Mouse (Mus musculus) lung, adult 2 months (tissue): ENCODE data around the gene Prrx1. TPM values are rescaled to one million over a fixed set of nuclear protein-coding genes. Genes with fewer than 3 reads are reported as not detected.

Experiments
- DNase-seq: peaks from one replicate; pipeline ENCODE4 v3.0.0; 2022
- H3K4me1 ChIP-seq: fragments of 200-500 bp; 2 replicates; pipeline ENCODE4 v1.6.1; 2011; ENCODE audit warnings: low read length; ENCODE audit not compliant: control insufficient read depth, insufficient read depth
- H3K4me3 ChIP-seq: fragments of 200-500 bp; replicated peaks from 2 replicates; pipeline ENCODE3; 2011; ENCODE audit warnings: low read depth, mild to moderate bottlenecking, control low read depth, low read length; ENCODE audit errors: extremely low read depth
- CTCF ChIP-seq: fragments of 200-500 bp; IDR thresholded peaks from 2 replicates; pipeline ENCODE4 v1.5.1; 2011; ENCODE audit warnings: mild to moderate bottlenecking, low read length, control low read depth; ENCODE audit not compliant: insufficient read depth
- POLR2A ChIP-seq: fragments of 200-500 bp; IDR thresholded peaks from 2 replicates; pipeline ENCODE4 v1.6.1; 2011; ENCODE audit warnings: low read depth, mild to moderate bottlenecking, control low read depth, low read length, borderline replicate concordance; ENCODE audit errors: extremely low read depth
- WGBS: fragments of 180-500 bp; shearing (Covaris S2); methylation state at CpG from one replicate; pipeline ENCODE4 v1.1.7; 2018; 5-methylcytosine and 5-hydroxymethylcytosine counted together
- polyA plus RNA-seq: library from polyadenylated mRNA; depleted of rRNA; stranded (reverse); fragments of >200 nt; gene quantifications from 2 replicates; pipeline ENCODE4 v1.2.3, GENCODE M21; 2012; rRNA removed

Gene Prrx1
- polyA plus RNA-seq, result 2.9 and 6.4 TPM in 2 replicates

DNA sequence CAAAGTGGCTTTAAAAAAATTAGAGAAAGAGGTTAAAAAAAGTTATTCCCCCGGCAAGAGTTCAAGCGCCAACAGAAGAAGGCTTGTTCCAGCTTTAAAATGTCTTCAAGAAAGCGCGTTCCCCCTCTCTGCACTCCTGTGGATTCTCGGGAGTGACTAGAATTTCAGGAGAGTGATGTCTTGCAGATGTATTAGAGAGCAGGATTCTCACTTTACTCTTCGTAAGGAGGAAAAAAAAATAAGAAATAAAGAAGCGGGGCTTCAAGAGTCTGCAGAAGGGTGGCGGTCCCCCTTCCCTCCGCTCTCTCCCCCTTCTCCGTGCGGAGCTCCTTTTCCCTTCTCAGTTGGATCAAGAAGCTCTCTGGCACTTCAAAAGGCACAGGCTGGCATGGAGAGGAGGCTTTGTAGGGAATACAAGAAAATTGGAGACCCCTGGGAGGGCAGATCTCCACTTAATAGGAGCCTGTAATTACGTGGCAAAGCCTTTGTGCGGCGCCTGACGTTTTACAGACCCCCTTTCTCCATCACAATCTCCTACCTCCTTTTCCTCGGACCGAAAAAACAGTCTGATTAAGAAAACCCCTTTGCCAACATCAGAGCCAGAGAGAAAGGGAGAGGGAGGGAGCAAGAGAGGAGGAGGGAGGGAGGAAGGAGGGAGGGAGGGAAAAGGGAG lies at the start of gene Prrx1:
Gene Prrx1 (minus strand): TSS at position 610 of the 673 bp plus-strand sequence.
- H3K4me1 ChIP-seq, result no peaks in the 10 kb centered on the region
- no peak for DNase-seq
- H3K4me3 ChIP-seq, result peak within 1 kb of the TSS; percentile 69
- WGBS, result 3% methylated on average over 17 of the region's 17 CpGs
- no peak for TF ChIP-seq CTCF
- TF ChIP-seq POLR2A, result no peak

DNA sequence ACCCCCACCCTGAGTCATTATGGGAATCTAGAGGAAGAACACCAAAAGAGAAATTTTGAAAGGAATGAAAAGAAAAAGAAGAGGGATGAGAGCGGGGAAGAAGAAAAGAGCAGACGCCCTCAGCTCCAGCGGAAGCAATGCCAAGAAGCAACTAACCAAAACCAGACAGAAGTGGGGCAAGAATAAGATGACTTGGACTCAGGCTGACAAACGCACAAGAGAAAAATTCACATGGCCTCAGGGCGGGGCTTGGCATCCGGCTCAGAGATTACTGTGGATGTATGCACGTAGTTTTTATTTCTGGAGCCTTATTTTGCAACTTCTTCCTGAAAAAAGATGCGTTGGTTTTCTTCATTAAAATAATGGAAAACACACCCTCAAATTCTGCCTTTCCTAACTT lies 48.7 kb upstream of the Prrx1 start:
- no peak overlapping the region for H3K4me3 ChIP-seq
- TF ChIP-seq POLR2A (no peak), CTCF (no peak)
- H3K4me1 ChIP-seq, result no peaks in the 10 kb centered on the region
- no peak for DNase-seq
- 54% methylated on average over 8 of the region's 8 CpGs for WGBS

DNA sequence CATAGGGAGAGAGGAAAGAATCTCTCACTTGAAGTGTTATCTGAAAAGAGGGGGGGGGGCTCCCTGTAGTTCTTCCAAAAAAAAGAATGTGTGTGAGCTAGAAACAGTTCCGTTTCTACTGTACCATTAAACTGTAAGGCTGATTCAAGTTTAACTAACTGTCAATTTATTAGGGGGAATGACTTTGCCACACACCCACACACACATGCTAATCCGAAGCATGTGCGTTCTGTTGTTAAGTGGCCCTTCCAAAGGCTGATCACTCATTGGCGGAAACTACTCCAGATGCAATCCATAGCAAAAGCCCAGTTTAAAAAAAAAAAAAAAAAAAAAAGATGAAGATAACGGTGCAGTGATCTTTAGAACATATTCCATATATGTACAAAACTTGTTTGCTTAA lies 47.9 kb upstream of the Prrx1 start:
- no peak overlapping the region for H3K4me3 ChIP-seq
- WGBS, result 56% methylated on average over 5 of the region's 5 CpGs
- TF ChIP-seq POLR2A (no peak), CTCF (no peak)
- no peaks in the 10 kb centered on the region for H3K4me1 ChIP-seq
- no peak for DNase-seq

DNA sequence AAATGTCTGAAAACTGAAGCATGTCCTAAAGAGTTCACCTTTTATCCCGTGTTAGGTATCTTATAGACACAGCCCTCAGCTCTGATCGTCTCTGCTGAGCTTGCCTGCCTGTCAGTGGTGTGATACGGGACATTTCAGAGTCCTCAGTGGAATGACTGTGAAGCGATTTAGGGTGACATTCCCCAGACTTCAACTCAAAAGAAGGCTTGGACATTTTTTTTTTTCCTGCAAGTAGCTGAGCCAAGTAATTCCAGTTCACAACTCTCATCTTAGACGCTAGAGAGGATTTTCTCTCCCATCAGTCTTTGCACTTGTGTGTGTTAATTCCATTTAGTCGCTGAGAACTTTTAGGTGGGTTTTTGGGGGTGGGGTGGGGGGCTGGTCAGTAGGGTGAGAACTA lies 47.3 kb upstream of the Prrx1 start:
- no peaks in the 10 kb centered on the region for H3K4me1 ChIP-seq
- no peak for TF ChIP-seq CTCF
- no peak for TF ChIP-seq POLR2A
- no peak overlapping the region for H3K4me3 ChIP-seq
- DNase-seq, result no peak
- 48% methylated on average over 6 of the region's 6 CpGs for WGBS

DNA sequence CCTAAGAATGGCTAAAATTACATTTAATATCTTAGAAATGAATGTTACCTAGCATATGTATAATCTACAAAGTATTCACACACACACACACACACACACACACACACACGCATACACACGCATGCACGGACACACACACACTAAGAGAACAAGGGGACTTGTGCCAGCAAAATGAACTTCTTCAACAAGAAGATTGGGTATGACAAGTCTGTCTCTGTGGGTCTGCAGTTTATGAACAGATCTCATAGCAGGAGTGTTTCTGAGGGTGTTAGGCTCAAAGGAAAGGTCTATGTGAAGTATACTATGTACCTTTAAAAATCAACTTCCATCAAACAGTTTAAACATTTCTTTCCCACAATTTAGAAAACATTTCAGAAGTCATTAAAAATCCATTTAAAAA lies 46.0 kb upstream of the Prrx1 start:
- TF ChIP-seq POLR2A (no peak), CTCF (no peak)
- Histone ChIP-seq H3K4me3 (no peak overlapping the region), H3K4me1 (no peaks in the 10 kb centered on the region)
- DNase-seq, result no peak
- 91% methylated on average over 3 of the region's 3 CpGs for WGBS

DNA sequence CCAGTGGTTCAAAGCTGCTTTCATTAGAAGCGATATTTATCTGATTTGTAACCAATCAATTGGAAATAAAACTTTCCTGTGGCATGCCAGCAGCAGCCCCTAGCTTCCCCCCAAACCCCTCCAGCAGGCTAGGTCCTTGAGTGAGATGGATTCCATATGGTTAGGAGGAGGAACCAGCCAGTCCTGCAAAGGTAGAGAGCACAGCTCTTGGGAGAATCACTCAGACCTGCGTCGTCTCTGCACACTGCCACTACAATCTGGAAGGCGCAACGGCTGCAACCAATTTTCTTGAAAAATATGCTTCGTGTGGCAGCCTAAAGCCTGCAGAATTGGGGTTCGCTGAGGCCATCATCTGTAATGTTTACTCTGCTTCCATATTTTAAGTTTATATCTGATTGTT lies 44.7 kb upstream of the Prrx1 start:
- 58% methylated on average over 7 of the region's 7 CpGs for whole genome bisulfite sequencing
- H3K4me3 ChIP-seq, result no peak overlapping the region
- DNase-seq, result no peak
- TF ChIP-seq CTCF (no peak), POLR2A (no peak)
- H3K4me1 ChIP-seq, result no peaks in the 10 kb centered on the region

DNA sequence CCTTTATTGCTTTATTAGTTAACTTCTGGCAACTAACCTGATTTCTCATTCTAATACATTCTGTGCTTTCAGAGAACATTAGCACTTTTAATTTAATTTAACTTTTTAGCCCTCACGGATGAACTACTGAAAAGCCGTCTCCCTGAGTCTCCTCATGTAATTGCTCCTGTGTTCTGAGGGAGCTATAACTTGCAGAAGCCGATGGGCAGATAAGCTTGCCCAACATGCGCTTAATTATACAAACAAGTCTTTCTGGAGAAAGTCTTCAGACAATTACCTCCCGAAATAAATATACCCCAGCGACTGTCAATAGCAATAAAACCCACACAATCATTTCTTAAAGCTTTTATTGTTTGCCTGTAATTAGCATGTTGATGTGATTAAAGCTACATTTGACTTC lies 44.2 kb upstream of the Prrx1 start:
- DNase-seq, result no peak
- TF ChIP-seq CTCF, result no peak
- TF ChIP-seq POLR2A, result no peak
- 56% methylated on average over 6 of the region's 6 CpGs for WGBS

DNA sequence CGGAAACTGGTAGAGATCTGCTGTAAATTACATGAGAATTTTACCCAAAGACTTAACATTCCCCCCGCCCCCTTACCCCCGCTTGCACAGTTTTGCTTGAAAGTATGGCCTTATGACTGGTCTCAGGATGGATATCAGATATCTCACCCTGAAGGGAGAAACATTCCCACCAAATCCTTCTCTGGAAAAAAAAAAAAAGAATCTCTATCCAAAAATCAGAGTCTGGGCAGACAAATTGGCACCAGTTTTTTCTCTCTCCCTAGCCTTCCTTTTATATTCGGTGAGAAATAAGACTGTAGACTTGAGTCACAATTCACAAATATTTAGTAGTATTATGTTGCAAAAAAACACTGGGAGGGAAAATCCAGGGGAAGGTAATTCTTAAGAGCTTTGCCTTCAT lies 42.7 kb upstream of the Prrx1 start:
- H3K4me1 ChIP-seq, result no peaks in the 10 kb centered on the region
- no peak for TF ChIP-seq CTCF
- TF ChIP-seq POLR2A, result no peak
- WGBS, result 73% methylated on average over 4 of the region's 4 CpGs

More for the DNA sequence above, 44.2 kb upstream of the Prrx1 start:
- Histone ChIP-seq H3K4me3 (no peak overlapping the region), H3K4me1 (no peaks in the 10 kb centered on the region)

DNA sequence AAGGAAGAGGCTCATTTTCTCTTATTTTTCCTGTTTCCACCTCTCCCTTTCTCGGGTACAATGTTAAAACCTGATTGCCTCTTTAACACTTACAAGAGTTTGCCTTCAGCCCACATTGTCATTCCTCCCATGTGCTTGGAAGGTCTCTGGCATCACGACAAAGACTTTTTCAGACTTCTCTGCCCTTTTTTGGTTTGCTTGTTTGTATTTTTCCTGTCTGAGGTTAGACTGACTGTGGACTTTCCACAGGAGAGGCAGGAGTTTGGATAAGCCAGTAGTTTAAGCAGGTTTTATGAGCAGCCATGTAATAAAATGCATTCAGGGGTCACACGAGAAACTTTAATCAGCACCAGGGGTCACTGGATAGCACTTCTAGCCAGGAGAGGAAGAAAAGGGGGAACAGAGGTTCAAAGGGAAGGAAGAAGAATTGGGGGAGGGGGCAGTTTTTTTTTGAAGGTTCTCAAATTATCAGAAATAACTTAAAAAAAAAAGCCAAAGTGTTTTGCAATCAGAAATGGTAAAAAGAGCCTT lies 42.2 kb upstream of the Prrx1 start:
- 33% methylated on average over 3 of the region's 3 CpGs for WGBS
- TF ChIP-seq CTCF, result no peak
- no peak for TF ChIP-seq POLR2A
- DNase-seq, result no peak
- H3K4me1 ChIP-seq, result no peaks in the 10 kb centered on the region
- H3K4me3 ChIP-seq, result no peak overlapping the region

More for the DNA sequence above, 42.7 kb upstream of the Prrx1 start:
- DNase-seq, result no peak
- no peak overlapping the region for H3K4me3 ChIP-seq

DNA sequence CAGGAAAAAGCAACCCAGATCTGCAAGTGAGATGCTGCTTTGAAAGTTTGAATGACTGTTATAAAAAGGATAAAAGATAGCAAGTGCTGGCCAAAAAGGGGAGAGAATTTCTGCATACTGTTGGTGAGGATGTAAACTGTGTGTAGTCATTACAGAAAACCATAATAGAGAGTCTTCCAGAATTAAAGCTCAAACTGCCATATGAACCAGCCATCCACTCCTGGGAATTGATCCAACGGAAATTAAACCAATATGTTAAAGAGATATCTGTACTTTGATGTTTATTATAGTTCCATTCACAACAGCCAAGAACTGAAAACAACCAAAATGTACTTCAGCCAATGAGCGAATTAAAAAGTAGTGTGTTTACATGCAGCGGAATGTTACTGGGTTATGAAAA lies 37.5 kb upstream of the Prrx1 start:
- no peaks in the 10 kb centered on the region for H3K4me1 ChIP-seq
- TF ChIP-seq POLR2A (no peak), CTCF (no peak)
- WGBS, result 76% methylated on average over 3 of the region's 3 CpGs
- H3K4me3 ChIP-seq, result no peak overlapping the region
- DNase-seq, result no peak
